Mouse (Mus musculus) hindbrain, postnatal 0 days (tissue): ENCODE results near the gene Bsg. TPM values are rescaled to one million over a fixed set of nuclear protein-coding genes. Genes with fewer than 3 reads are reported as not detected.
A peak's percentile ranks its signal among the peaks of the same experiment; 100 is the strongest.

ENCODE experiments used
- ATAC-seq: fragments of 200-750 bp; cut with Nextera tagmentation; 2 replicates; pipeline ENCODE4 v1.8.0; 2017; ENCODE audit warnings: mild to moderate bottlenecking, moderate TSS enrichment, moderate library complexity
- DNase-seq: peaks from one replicate; pipeline ENCODE4 v3.0.0-alpha.2; 2015; ENCODE audit warnings: low spot score
- H3K27ac ChIP-seq: fragments of 300-500 bp; sonication (generic); 2 replicates; pipeline ENCODE4 v1.5.1; 2014; ENCODE audit warnings: mild to moderate bottlenecking
- H3K27me3 ChIP-seq: fragments of 300-500 bp; sonication (generic); 2 replicates; pipeline ENCODE4 v1.6.1; 2014; ENCODE audit warnings: low read length, mixed read lengths; ENCODE audit not compliant: insufficient read depth
- H3K36me3 ChIP-seq: fragments of 300-500 bp; sonication (generic); 2 replicates; pipeline ENCODE4 v1.6.1; 2014; ENCODE audit warnings: low read length, mixed read lengths; ENCODE audit not compliant: insufficient read depth
- H3K4me1 ChIP-seq: fragments of 300-500 bp; sonication (generic); 2 replicates; pipeline ENCODE4 v1.6.1; 2014; ENCODE audit warnings: antibody characterized with exemption, low read length, mixed read lengths; ENCODE audit not compliant: insufficient read depth
- H3K4me2 ChIP-seq: fragments of 300-500 bp; sonication (generic); 2 replicates; pipeline ENCODE4 v1.6.1; 2014; ENCODE audit warnings: low read depth, mild to moderate bottlenecking, low read length, moderate library complexity, mixed read lengths
- H3K4me3 ChIP-seq: fragments of 300-500 bp; sonication (generic); 2 replicates; pipeline ENCODE4 v1.5.1; 2014; ENCODE audit warnings: low read length
- H3K9ac ChIP-seq: fragments of 300-500 bp; sonication (generic); replicated peaks from 2 replicates; pipeline ENCODE4 v1.6.1; 2014; ENCODE audit warnings: mild to moderate bottlenecking, low read length, moderate library complexity, mixed read lengths
- H3K9me3 ChIP-seq: fragments of 300-500 bp; sonication (generic); 2 replicates; pipeline ENCODE4 v1.6.1; 2016; ENCODE audit warnings: low read length, mixed read lengths
- CTCF ChIP-seq: IDR thresholded peaks from 2 replicates; pipeline ENCODE4 v1.5.1; 2016; ENCODE audit warnings: antibody characterized with exemption, control low read depth, low read depth
- WGBS: fragments of 180-500 bp; shearing (Covaris S2); extraction: QIAGEN DNeasy Blood & Tissue Kit; methylation state at CpG from one replicate; pipeline ENCODE4 v1.1.7; 2014; 5-methylcytosine and 5-hydroxymethylcytosine counted together
- polyA plus RNA-seq: library from polyadenylated mRNA; unstranded; fragments of >200 nt; fragmentation: Nextera tagmentation; extraction: Ambion mirVana; gene quantifications from 2 replicates; pipeline ENCODE4 v1.2.1, GENCODE M21; 2015
- total RNA-seq: library from RNA; depleted of rRNA; stranded (reverse); fragments of >200 nt; gene quantifications from 2 replicates; pipeline ENCODE4 v1.2.3, GENCODE M21; 2014; rRNA removed

The Bsg gene
- 1,127 and 1,151 TPM in 2 replicates for total RNA-seq
- polyA plus RNA-seq, result 1,243 and 1,259 TPM in 2 replicates

DNA sequence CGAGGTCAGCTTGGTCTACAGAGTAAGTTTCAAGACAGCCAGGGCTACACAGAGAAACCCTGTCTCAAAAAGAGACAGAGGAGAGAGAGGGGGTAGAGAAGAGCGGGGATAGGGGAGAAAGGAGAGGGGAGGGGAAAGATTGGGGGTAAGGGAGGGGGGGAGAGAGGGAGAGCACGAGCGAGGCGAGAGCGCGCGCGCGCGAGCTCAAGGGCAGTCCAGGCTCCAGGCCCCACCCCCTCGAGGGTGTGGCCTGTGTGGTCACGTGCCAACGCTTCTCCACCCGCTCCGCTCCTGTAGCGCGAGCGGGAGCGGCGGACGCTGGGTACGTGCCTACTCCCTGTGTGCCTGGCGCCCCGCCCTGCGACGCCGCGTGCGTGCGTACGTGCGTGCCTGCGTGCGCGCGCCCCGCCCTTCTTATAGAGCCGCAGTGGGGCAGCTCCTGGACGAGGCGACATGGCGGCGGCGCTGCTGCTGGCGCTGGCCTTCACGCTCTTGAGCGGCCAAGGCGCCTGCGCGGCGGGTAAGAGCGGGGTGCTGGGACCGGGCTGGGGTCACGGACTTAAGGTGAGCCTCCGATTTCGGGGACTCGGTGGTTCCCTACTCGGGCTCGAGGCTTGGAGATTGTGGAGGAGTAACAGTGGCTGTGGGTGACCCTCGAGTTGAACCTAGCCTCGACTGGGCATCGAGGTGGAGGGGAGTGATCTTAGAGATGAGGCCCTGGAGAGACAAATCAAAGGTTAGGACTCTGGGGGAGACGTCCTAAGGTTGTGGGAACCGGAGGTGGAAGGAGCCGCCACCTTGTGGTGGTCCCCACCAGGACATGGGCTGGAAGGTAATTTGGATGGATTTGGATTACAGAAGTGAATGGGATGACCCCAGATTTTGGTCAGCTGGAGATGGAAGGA, at the start of gene Bsg:
TSS of gene Bsg (plus strand) at position 427 of the 905 bp plus-strand sequence.
- peak; percentile 94 for ATAC-seq

GRCm38 (mm10) chr10:79654946-79655395, 49.3 kb upstream of the Bsg start:
- Histone ChIP-seq H3K36me3 (no peaks in the 10 kb centered on the region), H3K9me3 (no peaks in the 10 kb centered on the region), H3K4me3 (no peak overlapping the region), H3K27me3 (no peaks in the 10 kb centered on the region), H3K9ac (no peak overlapping the region), H3K27ac (peak overlapping the region; percentile 72), H3K4me1 (no peaks in the 10 kb centered on the region; the same call in 1 of the 2 replicates), H3K4me2 (0 out of 2 replicates have a peak overlapping the region, but pooled peaks have one; percentile 3)
- 7% methylated on average over 1 of the region's 1 CpGs for WGBS
- no peak for TF ChIP-seq CTCF
- DNase-seq, result peak; percentile 71
- peak; percentile 91 for ATAC-seq

More for the DNA sequence above, at the start of gene Bsg:
- Histone ChIP-seq H3K4me1 (peaks cover 23% of the 10 kb centered on the region), H3K36me3 (no peaks in the 10 kb centered on the region), H3K9me3 (no peaks in the 10 kb centered on the region), H3K27me3 (no peaks in the 10 kb centered on the region), H3K9ac (peak within 1 kb of the TSS; percentile 91), H3K27ac (peak within 1 kb of the TSS; percentile 84), H3K4me2 (peak within 1 kb of the TSS; percentile 91), H3K4me3 (peak within 1 kb of the TSS; percentile 69)
- DNase-seq, result peak; percentile 100
- TF ChIP-seq CTCF, result peak; percentile 73
- under 1% methylated on average over 59 of the region's 65 CpGs for WGBS

DNA sequence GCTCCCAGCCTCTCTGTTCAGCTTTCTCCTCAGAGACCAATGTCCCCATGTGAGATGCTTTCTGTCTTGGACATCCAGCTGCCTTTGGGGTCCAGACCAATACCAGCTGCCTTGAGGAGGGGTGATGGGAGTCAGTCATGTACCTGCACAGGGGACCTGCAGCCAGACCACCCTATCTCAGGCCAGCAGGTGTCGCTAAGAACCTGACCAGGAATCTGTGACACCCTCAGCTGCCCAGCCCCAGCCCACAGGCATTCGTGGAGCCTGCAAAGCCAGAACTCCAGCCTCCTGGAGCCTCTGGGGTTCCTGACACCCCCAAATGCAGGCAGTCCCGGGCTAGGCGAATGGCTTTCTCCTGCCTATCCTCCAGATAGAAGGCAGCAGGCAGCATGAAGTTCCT, 45.5 kb upstream of the Bsg start:
- Histone ChIP-seq H3K27me3 (no peaks in the 10 kb centered on the region), H3K36me3 (no peaks in the 10 kb centered on the region), H3K4me1 (no peaks in the 10 kb centered on the region; the same call in 1 of the 2 replicates), H3K9ac (no peak overlapping the region), H3K4me2 (no peak overlapping the region), H3K9me3 (no peaks in the 10 kb centered on the region), H3K4me3 (no peak overlapping the region), H3K27ac (no peak overlapping the region)
- ATAC-seq, result no peak
- DNase-seq, result no peak
- WGBS, result 25% methylated on average over 4 of the region's 4 CpGs
- peak; percentile 54 for TF ChIP-seq CTCF

GRCm38 (mm10) chr10:79660298-79660697, 44.0 kb upstream of the Bsg start:
- Histone ChIP-seq H3K9ac (no peak overlapping the region), H3K4me1 (no peaks in the 10 kb centered on the region), H3K27ac (no peak overlapping the region), H3K36me3 (no peaks in the 10 kb centered on the region), H3K4me3 (no peak overlapping the region), H3K27me3 (no peaks in the 10 kb centered on the region), H3K4me2 (no peak overlapping the region), H3K9me3 (no peaks in the 10 kb centered on the region)
- TF ChIP-seq CTCF, result peak; percentile 71
- no peak for DNase-seq
- 85% methylated on average over 2 of the region's 2 CpGs for WGBS
- no peak for ATAC-seq

GRCm38 (mm10) chr10:79661861-79662260, 42.4 kb upstream of the Bsg start:
- ATAC-seq, result no peak
- DNase-seq, result no peak
- H3K36me3 ChIP-seq, result no peaks in the 10 kb centered on the region
- H3K27ac ChIP-seq, result no peak overlapping the region
- no peaks in the 10 kb centered on the region for H3K4me1 ChIP-seq
- H3K9ac ChIP-seq, result no peak overlapping the region
- no peaks in the 10 kb centered on the region for H3K9me3 ChIP-seq
- H3K4me2 ChIP-seq, result no peak overlapping the region
- no peak overlapping the region for H3K4me3 ChIP-seq
- WGBS, result 62% methylated on average over 3 of the region's 3 CpGs
- no peak for TF ChIP-seq CTCF
- no peaks in the 10 kb centered on the region for H3K27me3 ChIP-seq

DNA sequence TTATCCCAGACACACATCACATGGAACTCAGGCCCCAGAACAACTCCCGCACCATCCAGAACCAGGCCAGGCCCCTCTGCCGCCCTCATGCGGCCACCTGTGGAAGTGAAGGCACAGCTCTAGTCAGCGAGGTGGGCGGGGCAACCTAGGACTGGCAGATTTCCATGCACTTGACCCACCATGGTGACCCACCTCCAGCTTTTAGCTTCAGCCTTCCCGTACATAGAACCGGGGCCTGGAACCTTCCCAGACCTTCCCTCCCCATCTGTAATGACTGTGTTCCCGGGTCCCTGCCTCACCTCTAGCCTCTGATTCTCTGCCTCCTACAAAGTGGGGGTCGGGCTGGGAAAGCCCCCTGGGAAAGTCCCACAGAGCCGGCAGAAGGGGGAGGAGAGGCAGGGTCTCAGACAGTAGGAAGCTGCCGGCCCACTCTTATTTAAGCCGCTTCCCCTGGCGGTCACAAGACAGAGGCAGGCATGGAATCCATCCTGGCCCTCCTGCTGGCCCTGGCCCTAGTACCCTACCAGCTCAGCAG, 40.1 kb upstream of the Bsg start, which contains the start of gene Madcam1:
TSS of gene Madcam1 (plus strand) at position 429 of the 535 bp plus-strand sequence.
- H3K4me1 ChIP-seq, result 0 out of 2 replicates have a peak, but pooled peaks cover 3% of the 10 kb centered on the region
- no peaks in the 10 kb centered on the region for H3K27me3 ChIP-seq
- H3K9me3 ChIP-seq, result no peaks in the 10 kb centered on the region
- ATAC-seq, result peak; percentile 19; the same call in 1 of the 2 replicates
- peak; percentile 95 for TF ChIP-seq CTCF
- 12% methylated on average over 13 of the region's 13 CpGs for WGBS
- no peak within 1 kb of the TSS for H3K4me3 ChIP-seq
- H3K4me2 ChIP-seq, result no peak within 1 kb of the TSS
- H3K36me3 ChIP-seq, result no peaks in the 10 kb centered on the region
- no peak within 1 kb of the TSS for H3K27ac ChIP-seq
- H3K9ac ChIP-seq, result no peak within 1 kb of the TSS
- DNase-seq, result peak; percentile 76
